Mouse (Mus musculus) ES-E14 (cell line): ENCODE data around the gene Ppp2r2c.

ENCODE experiments used
- MAFK ChIP-seq: IDR thresholded peaks from 2 replicates; pipeline ENCODE4 v1.6.1; 2014; ENCODE audit warnings: mild to moderate bottlenecking, low read depth, low read length, inconsistent platforms; ENCODE audit not compliant: insufficient read depth
- ZC3H11A ChIP-seq: IDR thresholded peaks from 2 replicates; pipeline ENCODE4 v1.6.1; 2012; ENCODE audit warnings: low read depth, mild to moderate bottlenecking, inconsistent platforms, low read length, borderline replicate concordance

- TF ChIP-seq MAFK (no peak), ZC3H11A (no peak)
Observed at GRCm38 (mm10) chr5:36890794-36891193, 22.5 kb downstream of the Ppp2r2c start.
